Mouse (Mus musculus) thymus, postnatal 36 days (tissue): ENCODE data around the gene Lrrc36.

Experiments used
- DNase-seq, 2 experiments: peaks; one replicate each; pipeline ENCODE4 v3.0.0; 2022; ENCODE audit warnings: mixed read lengths in 2 of 2

Lrrc36 gene

DNA sequence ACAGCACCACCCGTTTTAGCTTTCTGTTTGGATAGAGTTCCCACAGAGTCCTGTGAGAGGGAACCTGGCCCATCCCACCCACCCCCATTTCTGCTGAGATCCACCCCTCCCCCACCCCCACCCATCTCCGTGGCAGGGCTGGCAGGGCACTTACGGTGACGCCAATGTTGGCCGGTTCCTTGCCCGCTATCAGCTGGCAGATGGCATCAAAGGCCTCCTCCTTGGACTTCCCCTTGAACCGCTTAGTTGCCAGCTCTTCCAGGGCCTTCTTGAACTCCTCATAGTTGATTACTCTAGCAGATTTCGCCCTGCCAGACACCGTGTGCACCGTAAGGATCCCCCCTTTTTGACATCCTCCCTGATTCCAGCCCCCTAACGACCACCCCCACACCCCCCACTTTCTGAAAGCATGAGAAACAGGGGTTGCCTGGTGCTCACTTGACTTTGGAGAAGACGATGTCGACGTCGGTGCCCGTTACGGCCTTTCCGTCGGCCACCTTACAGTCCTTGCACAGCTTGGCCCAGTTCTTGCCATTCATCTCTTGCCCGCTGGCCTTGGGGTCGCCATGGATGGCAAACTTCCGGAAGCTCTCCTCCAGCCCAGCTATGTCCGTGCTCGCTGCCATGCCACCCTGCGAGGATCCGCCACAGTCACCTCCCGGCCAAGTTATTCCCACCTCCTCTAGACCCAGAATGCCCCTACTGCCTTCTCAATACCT, 54.8 kb downstream of the Lrrc36 start:
- DNase-seq: no peak

DNA sequence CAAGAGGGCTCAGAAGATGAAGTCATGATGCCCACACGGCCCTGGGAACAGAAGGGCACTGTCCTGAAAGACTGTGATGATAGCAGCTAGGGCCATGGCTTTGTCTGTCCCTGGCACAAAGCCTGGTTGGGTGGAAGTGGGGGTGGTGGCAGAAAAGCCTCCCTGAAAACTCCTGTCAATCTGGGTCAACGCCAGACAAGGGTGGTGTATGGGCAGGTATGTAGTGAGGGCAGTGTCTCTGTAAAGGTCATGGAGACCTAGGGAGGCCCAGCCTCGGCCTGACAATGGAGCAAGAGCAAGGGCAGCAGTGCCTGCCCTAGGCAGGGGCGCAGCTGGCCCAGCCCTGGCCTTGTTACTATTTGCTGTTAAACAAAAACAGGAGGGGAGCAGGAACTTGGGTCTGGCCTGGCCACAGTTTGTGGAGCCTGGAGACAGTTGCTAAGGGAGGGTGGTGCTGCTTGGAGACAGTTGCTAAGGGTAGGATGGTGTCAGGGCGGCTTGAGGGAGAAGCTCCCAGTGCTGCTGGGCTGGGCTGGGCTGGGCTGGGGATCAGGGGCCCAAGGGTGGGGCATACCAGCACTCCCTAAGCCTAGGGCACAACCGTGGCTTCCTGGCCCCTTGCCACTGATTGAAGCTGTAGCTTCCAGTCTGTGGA, 55.8 kb downstream of the Lrrc36 start:
- no peak for DNase-seq

DNA sequence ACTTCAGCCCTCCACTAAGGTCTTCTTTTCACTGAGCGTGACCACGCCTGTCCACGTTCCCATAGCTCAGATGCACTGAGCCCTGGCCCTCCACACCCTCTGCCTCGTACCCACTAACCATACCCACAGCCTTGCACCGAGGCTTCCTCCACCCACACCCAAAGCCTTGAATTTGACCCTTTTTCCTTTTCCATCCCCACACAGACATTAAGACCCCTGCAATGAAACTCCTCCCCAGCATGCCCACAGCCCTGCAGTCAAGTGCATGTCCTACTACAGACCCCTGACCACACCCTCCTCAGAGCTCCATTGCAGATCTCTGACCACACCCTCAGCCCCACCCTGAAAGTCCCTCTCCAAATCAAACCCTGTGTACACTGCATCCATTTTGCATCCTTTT, 56.4 kb downstream of the Lrrc36 start:
- no peak for DNase-seq

DNA sequence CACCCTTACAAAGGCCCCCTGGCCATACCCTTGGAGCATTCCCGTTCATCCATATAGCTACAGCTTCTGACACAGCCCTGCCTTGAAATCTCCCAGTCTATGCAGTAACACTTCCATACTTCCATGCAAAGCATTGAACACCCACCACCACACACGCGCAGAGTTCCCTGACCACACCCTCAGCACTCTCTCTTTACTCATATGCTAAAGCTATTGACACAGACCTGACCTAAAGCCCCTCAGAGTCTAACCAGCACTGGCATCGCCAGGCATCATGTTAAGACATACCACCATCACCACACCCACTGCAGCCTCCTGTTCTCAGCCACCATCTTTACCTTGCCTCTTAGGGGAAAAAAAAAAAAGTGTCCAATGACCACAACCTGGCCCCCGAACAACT, 56.9 kb downstream of the Lrrc36 start:
- DNase-seq: no peak

DNA sequence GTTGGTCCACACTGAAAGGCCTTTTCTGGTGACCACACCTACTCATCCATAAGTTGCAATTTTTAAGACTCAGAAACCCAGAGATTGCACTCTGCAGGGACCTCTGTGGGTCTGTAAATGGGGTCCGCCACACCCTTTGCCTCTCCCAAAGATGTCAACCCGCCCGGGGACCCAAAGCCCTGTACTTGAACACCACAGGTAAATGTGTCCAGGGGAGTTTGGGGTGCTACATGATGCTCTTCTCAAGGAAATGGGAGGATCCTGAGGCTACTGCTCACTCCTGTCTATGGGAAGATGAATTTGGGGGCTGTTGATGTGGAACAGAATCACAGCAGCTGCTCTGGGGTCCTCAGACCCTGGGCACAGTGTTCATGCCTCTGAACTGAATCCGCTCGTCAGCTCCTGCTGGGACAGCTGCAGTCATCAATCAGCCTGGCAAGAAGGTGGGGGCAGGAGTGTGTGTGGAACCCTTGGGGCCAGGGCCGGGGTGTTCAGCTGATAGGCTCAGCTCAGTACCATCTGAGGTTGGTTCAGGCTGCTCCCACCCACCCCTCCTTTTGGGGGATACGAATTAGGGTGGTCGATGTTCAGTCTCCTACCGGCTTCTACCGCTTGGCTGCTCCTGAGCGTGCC, 57.4 kb downstream of the Lrrc36 start:
- DNase-seq: no peak

DNA sequence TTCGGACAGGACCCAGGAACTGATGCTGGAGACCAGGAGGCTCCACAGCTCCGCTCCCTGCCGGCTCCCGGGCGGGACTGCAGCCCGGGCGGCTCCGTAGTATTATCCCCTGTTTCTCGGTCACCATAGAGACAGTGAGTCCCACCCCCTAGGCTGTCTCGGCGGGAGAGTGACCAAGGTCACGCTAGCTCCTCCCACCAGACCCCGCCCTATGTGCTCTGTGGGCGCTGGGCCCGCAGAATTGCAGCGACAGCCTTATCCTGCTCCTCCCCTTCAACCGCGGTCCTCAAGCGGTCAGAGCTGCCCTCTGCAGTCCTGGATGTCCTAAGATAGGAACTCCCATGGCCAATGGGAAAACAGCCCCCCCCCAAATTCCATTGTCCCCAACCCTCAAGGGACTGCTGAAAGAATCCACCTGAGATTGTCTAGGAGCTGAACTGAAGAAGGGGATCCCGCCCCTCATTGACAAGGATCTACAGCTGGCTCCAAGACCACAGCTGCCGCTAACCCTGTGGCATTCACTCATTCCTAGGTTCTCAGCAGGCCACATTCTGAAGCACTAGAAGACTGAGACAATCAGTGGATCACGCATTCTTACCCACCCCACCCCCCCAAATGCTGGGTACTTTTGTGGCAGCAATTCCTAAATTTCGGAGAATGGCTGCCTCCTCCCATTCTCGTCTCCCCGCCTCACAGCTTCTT, 58.1 kb downstream of the Lrrc36 start, which contains the start of gene Tppp3:
Tppp3 (minus strand) TSS at position 213 of the 702 bp plus-strand sequence.
- peak; percentile 17 to 30 for DNase-seq

DNA sequence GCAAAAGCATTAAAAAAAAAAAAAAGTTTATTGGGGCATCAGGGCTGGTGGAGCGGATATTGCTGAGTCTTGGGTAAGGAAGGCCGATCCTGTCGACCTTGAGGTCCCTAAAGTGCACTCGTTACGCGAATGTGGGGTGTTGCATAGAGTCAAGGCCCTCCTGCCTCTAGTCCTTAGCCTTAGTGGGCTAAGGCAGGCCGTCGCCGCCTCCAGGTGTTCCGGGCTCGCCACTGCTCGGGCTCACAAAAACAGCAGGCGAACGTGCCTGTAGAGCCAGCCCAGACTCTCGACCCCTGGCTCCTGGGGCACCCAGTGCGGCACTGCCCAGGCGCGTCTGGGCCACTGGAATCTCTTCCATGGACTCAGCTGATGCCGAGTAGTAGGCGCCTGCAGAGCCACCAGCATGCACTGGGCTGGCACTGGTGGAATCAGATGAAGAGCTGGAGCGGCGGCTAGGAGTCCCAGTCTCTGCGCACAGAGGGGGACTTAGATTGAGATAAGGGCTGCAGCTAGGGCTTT, 59.1 kb downstream of the Lrrc36 start:
- no peak for DNase-seq

DNA sequence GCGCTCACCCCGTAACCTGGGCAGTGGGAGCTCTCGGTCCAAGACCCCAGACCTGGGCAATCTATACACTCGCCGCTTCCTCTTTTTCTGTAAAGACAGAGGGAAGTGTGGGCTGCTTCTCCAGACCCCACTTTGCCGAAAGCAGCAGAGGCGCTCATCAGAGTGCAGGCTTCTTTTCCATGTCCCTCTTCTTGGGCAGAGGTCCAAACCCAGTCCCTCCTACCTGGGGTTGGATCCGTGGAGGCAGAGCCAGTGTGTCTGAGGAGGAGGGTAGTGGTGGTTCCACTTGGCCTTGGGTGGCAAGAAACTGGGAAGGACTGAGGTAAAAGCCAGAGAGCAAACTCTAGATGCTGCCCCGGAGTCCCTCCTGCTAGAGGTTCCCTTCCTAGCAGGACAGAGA, 59.6 kb downstream of the Lrrc36 start:
- no peak for DNase-seq

DNA sequence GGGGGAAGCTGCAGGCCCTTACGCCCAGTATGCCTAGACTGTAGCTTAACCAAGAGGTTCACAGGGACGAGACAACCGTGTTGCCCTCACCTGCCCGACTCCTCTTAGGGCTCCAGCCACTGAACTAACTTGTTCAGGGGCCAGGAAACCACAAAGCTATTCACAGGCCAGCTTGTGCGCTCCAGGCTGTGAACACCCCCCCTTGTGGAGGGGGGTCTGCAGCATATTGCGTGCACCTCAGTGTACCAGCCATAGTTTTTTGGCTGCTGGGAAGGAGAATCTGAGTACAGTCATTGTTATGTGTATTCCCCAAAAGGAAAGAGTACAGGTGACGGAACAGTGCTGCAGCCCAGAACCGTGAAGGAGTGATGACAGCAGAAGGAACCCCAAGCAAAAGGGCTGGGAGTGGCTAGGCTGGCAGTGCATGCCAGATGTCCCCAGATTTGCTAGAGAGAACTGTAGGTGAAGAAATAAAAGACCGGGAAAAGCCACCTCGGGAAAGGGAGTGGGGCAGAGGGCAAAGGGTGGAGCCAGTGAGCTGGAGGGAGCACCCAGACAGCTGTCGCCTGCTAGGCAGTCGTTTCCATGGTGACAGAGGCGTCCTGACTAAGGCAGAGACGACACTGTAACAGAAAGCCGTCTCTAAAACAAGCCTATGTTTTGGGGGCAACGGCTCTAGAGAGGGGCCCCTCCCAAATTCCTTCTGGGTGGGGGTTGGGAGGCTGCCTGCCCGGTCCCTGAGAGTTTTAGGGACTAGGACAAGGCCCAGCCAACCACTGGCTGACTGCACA, 60.6 kb downstream of the Lrrc36 start:
- DNase-seq: peak in 1 of 2 experiments; percentile 28

DNA sequence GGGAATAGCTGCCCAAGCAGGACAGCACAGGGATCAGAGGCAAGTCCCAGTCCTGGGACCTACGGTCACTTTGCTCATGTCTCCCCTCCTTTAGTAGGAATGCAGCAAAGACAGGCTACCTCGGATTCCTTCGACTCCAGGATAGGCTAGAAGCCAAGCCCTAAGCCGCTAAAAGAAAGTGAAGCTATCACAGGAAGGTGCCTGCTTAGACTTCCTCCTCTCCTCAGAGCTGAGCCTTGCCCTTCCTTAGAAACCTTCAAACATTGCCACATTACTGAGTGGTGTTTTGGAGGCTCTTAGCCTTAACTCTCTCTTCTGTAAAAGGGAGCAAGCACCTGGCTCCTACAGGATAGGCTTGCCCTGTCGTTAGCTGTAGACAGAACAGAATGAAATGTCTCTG, 61.3 kb downstream of the Lrrc36 start:
- no peak for DNase-seq

DNA sequence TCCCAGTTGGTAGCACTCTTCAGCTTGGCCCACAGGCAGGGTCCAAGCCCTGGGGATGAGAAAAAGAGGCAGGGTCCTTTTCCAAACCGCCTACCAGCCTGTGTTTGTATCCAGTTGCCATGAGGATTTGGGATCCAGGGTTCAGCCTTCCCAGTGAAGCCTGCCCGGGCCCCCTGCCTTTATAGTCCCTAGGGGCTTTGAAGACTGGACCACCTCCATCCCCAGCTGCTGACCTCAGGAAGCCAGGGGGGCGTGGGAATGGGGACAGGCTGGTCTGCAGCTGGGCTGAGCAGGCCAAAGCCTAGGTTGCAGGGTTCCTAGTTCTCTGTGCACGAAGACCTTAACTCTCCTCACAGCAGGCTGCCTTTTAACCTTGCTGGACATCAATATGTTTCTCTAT, 61.9 kb downstream of the Lrrc36 start:
- DNase-seq: no peak

DNA sequence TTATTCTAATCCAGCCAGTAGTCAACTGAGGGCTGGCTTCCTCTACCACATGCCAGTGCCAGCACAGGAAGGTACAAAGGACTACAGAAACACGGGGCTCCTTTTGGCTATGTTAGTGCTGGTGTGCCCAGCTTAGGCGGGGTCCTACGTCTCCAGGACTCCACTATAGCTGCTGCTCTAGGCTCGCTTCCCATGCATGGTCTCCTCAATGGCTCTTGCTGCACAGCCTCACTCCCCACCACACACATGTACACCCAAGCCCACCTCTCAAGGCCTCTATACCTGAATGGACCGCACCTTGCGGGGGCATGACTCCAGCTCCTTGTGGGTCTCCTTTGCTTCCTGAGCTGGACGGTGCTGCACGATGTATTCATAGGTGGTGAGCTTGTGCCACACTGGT, 62.4 kb downstream of the Lrrc36 start:
- no peak for DNase-seq

DNA sequence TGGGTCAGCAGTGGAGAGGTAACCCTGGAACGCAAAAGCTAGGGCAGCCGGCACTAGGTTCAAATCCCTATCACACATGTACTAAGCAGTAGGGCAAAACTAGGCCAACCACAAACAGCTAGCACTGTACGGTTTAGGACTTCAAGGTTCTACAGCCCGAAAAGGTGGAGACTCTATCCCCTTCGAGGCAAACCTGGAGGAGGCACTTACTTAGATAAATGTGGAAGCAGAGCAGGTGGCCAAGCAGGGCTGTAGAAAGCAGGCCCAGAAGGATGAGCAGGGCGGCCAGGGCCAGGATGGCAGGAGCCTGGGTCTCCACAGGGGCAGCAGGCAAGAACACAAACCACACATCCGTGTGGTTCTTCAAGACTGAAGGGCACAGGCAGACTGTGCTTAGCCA, 62.8 kb downstream of the Lrrc36 start:
- DNase-seq: no peak

DNA sequence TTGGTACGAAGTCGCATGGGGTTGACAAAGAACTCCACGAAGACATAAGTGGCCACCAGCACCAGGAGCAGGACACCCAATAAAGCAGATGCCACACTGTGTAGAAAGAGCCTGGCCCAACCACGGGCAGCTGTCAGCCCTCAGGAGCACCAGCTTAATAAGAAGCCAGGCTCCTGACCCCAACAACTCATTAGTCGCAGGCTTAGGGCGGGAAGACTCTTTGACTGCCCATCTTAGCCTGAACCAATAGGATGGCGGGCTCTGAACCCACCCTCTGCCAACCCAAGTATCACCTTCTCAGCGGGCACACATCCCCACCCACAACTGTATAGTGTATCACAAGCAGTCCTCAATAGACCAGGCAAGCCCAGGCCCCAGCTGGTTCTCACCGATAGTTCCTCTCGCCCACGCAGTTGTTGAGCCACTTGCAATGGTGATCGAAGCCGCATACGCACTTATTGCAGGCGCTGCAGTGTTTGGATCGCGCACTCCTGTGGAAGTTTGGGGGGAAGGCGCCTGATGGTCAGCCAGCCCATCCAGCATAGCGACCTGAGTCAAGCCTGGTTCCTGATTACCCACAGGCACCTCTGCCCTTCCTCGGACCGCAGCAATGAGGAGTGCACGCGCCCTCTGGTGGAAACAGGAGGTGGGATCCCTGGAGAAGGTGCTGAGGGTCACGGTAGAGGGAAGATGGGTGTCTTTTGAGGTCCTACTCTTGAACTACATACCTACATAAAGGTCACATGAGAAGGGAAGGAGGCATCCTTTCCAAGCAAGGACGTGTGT, 63.5 kb downstream of the Lrrc36 start:
- peak; percentile 43 to 52 for DNase-seq

DNA sequence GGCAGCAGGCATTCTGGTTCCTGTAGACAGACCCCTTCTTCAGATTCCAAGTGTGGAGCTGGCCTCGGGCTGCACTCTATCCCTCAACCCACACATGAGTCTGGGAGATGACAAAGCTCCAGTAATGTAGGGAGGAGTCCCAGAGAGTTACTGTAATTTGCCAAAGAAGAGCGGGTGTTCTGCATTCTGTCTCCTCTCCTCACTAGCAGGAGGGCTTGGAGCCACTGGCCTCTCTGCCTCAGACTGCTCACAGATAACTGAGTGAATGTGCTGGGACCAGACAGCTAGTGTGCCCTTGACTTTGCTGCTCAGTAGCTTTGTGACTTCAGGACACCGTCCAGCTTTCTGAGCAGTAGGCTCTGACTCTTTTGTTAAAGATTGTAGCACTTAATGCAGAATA, 64.4 kb downstream of the Lrrc36 start:
- no peak for DNase-seq

DNA sequence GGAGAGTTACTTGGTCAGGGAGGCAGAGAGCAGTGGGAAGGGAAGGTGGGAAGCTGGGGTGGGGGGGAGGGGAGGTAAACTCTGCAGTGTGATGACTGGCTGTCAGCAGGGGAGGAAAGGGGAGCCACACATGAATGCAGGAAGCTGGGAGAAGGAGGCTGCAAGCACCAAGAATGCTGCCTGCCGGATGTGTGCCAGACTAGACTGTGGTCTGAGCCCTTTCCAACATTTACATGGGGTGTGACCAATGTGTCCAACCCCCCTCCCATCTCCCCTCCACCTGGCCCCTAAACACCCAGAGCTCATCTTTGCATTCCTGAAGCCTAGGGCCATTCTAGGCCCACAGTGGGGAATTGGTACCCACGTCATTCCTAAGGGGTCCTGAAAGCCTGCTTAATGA, 67.6 kb downstream of the Lrrc36 start:
- DNase-seq: no peak

DNA sequence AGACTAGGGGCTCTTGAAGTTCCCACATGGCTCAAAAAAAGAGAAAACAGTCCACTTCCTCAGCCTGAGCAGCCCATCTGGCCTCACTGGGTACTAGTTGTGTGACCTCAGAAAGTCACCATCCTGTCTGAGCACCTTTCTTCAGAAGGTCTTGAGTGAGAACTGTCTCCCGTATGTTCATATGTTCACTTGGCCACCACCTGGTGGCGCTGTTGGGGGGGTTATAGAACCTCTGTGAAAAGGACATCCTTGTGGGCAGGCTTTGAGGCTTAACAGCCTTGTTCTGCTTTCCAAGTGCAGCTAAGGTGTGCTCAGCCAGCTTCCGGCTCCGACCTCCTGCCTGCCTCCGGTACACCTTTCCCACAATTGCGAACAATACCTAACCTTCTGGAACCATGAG, 68.1 kb downstream of the Lrrc36 start:
- DNase-seq: peak in 1 of 2 experiments; percentile 21

DNA sequence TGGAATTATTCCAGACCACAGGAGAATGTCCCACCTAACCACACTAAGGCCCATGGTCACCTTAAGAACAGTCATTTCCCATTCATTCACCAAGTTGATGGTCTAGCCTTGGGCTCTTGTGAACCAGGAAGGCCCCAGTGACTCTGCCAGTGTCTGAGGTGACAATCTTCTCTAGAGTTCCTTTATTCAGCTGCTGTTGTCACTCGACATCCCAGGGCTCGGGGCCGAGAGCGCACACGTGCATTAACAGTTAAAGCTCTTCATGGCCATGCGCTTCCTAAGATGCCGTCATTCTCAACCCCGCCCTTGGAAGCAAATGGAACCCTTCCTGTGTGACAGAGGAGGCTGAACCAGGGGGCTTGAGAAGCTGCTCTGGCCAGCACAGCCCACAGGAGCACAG, 68.8 kb downstream of the Lrrc36 start:
- DNase-seq: no peak

DNA sequence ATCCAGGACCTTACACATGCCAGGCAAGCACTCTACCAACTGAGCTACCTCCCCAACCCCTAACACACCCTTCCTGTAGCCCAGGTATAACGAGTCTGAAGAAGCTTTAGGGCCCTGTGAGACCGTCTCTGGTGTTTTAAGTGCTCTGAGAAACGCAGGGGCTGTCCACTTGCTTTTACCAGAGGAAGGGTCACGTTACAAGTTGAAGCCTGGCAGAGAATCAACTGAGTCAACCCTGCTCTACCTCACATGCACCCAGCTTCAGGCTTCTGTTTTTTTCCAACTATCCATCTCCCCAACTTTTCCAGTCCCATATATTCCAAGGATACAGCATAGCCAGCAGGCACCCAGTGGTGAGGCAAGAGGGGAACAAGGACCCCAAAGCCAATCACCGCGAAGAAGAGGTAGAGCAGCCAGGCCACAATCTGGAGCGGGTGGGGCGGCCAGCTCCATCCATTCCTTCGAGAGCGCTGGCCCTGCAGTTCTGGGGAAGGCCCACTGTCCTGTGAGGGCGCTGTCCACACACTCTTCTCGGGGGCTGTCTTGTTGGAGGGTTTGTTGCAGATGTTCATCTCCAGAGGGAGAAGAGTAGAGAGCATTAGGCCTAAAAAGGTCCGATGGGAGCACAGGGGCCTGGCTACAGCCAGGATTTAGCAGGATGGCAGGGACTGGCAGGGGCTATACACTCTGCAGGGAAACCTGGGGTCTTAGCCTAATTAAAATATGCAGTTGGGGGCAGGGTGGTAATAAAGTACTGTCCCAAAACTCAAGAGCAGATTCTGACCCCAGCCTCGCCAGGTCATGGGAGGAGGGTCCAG, 70.0 kb downstream of the Lrrc36 start:
- no peak for DNase-seq

DNA sequence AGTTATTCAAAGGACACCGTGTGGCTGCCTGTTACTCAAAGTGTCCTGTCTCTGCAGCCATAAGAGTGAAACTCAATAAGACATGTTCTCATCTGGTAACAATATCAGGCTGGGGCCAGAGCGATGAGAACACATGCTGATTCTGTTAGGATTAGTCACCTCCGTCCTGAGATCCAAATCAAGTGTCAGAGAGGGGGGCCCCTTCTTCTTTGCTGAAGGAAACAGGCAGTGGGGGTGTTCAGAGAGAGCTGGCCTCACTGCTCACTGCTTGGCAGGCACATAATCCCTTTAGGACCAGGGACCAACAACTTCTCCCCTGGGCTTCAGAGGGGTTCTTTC, 70.6 kb downstream of the Lrrc36 start:
- no peak for DNase-seq

DNA sequence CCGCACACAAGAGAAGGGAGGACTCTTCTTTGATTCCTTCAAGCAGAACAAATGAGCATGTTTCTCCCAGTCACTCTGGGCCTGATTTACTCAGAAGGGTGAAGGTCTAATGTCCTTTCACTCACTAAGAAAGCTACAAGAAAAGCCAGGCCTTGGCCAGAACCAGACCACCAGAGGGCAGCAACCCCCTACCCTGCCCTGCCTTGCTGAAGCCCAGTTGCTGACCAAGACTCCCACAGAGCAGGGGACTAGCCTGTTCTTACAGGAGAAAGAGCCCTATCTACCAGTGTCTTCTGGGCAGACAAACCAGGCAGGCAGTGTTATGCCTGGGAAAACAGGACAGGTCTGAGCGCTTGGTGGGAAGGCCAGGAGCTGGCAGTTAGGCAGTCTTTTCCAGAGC, 71.0 kb downstream of the Lrrc36 start:
- DNase-seq: peak; percentile 22 to 34
